Mouse (Mus musculus): ENCODE measurements around the gene Olfr9. TPM values are rescaled to one million over a fixed set of nuclear protein-coding genes. Genes with fewer than 3 reads are reported as not detected.
"Not testable (repeated sequence)": the region's sequence is repeated elsewhere in the genome, so short reads cannot be mapped to it uniquely, and the experiment has no call there.

Olfr9 gene
- total and polyA plus RNA-seq, 3 experiments: not detected

DNA sequence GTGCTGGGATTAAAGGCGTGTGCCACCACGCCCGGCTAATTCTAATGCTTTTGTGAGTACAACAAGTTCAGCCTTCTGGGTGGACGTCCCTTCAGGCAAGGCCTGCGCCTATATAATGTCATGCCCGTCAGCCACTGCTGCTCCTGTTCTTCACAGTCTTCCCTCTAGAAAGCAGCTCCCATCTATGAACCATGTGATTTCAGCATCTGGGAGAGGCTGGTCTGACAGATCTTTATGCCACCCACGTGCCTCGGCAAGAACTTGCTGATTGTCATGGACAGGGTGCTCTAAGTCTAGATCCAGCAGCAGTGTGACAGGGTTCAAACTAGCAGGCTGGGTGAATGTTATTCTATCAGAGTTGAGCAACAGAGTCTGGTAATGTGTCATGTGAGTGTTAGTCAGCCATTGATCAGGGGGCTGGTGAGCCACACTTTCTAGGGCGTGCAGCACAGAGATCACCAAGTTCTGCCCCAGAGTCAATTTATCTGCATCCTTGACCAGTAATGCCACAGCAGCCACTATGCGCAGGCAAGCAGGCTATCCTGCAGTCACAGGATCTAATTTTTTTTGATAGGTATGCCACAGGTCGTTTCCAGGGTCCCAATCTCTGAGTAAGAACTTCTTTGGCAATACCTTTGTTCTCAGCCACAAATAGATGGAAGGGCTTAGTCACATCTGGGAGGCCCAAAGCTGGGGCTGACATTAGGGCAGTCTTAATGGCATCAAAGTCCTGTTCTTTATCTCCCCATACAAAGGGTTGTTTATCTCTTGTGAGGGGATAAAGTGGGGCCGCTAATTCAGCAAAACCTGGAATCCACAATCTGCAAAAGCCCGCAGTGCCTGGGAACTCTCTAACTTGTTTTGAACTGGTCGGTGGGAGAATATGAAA lies 15.0 kb downstream of the Olfr9 start:
- dilution Hi-C loops (cut with MboI; ENCODE audit: extremely low pct_ligation_motif_present, extremely low pct_unique_long_range_greater_than_20kb, low sequenced_read_pairs): no loop called here
- Histone ChIP-seq H3K4me3 (replicated peaks in 1 of 3; ENCODE audit: low read depth in 2 of 3, low read length in 2 of 3, poor library complexity in 1 of 3) (no peak overlapping the region), H3K9me3 (replicated peaks; ENCODE audit: low read length) (no peaks in the 10 kb centered on the region), H3K27ac (ENCODE audit: insufficient read depth, low read depth) (no peak overlapping the region), H3K36me3 (replicated peaks in 1 of 2; ENCODE audit: control insufficient read depth in 1 of 2, insufficient read depth in 1 of 2, low read length in 1 of 2) (no peaks in the 10 kb centered on the region), H3K4me2 (ENCODE audit: insufficient read depth, low read depth, poor library complexity, severe bottlenecking) (no peak overlapping the region), H3K79me2 (replicated peaks; ENCODE audit: control insufficient read depth, extremely low read depth, insufficient read depth, poor library complexity, severe bottlenecking) (no peaks in the 10 kb centered on the region), H3K4me1 (ENCODE audit: control insufficient read depth in 1 of 2, insufficient read depth in 2 of 2) (peaks cover 0 to 6% of the 10 kb centered on the region in 2 experiments; a peak in 2 of 4 replicates), H3K9ac (ENCODE audit: insufficient read depth, low read depth) (no peak overlapping the region), H3K27me3 (replicated peaks) (no peaks in the 10 kb centered on the region)
- in situ Hi-C loops (cut with MboI; ENCODE audit: low pct_ligation_motif_present, low pct_unique_long_range_greater_than_20kb, low sequenced_read_pairs): no loop called here
- no peak for TF ChIP-seq POLR2AphosphoS2 (IDR thresholded peaks at IDR 0.05; ENCODE audit: low read depth, low read length)
- TF ChIP-seq MAX (IDR thresholded peaks at IDR 0.05; ENCODE audit: low read length): no peak
- no peak for TF ChIP-seq POLR2A (IDR thresholded peaks at IDR 0.05; ENCODE audit: low read depth, low read length)
- no peak for TF ChIP-seq SIN3A (IDR thresholded peaks at IDR 0.05; ENCODE audit: low read length)
- no peak for TF ChIP-seq ZMIZ1 (IDR thresholded peaks at IDR 0.05; ENCODE audit: low read depth, low read length)
- TF ChIP-seq NELFE (IDR thresholded peaks at IDR 0.05; ENCODE audit: low read depth, low read length): no peak
- TF ChIP-seq RAD21 (IDR thresholded peaks at IDR 0.05; ENCODE audit: low read depth, low read length): no peak
- no peak for TF ChIP-seq ETS1 (conservative IDR thresholded peaks at IDR 0.05; ENCODE audit: low read depth, low read length)
- TF ChIP-seq USF1 (IDR thresholded peaks at IDR 0.05; ENCODE audit: low read depth, low read length): no peak
- no peak for TF ChIP-seq PAX5 (IDR thresholded peaks at IDR 0.05; ENCODE audit: low read length)
- no peak for TF ChIP-seq TCF12 (IDR thresholded peaks at IDR 0.05; ENCODE audit: low read depth, low read length)
- TF ChIP-seq E2F4 (IDR thresholded peaks at IDR 0.05; ENCODE audit: insufficient replicate concordance, low read depth, low read length): no peak
- no peak for TF ChIP-seq ZNF384 (IDR thresholded peaks at IDR 0.05; ENCODE audit: low read depth, low read length)
- TF ChIP-seq BHLHE40 (IDR thresholded peaks at IDR 0.05; ENCODE audit: low read depth, low read length): no peak
- no peak for TF ChIP-seq JUN (IDR thresholded peaks at IDR 0.05; ENCODE audit: insufficient read depth, low read depth, low read length)
- no peak for TF ChIP-seq MEF2A (IDR thresholded peaks at IDR 0.05; ENCODE audit: borderline replicate concordance, low read depth, low read length)
- no peak for TF ChIP-seq NRF1 (IDR thresholded peaks at IDR 0.05; ENCODE audit: low read depth, low read length)
- TF ChIP-seq TBP (conservative IDR thresholded peaks at IDR 0.05; ENCODE audit: low read depth, low read length): no peak
- no peak for DNase-seq (ENCODE audit: extremely low read depth)

DNA sequence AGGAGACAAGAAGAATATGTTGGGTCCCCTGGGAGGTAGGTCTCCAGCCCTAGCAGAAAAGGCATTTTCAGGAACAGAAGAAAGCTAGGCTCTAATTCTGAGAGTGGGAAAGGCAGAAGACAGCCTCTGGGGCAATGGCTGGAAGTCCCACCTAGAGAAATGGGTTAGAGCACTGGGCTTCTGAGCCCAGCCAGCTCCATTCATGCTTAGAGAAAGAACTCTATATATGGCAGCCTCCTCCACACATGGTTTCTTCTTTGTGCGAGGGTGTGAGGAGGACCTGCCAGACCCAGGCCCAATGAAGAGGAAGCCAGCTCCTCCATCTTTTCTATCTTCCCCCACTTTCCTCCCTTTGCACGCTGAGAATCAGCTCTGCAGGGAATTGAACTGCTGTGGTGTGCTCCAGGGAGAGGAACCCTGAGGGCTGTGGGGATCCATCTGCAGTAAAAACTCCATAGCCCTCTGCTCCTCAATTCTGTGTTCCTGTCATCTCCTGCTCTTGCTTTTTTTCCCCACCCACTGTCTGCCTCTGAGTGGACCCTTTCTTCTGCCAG lies 21.1 kb downstream of the Olfr9 start, which contains the start of gene Olfr763:
Gene Olfr763 (plus strand): TSS at position 504 of the 554 bp plus-strand sequence.
- Histone ChIP-seq H3K27me3 (replicated peaks) (no peaks in the 10 kb centered on the region), H3K79me2 (replicated peaks; ENCODE audit: control insufficient read depth, extremely low read depth, insufficient read depth, poor library complexity, severe bottlenecking) (no peaks in the 10 kb centered on the region), H3K9ac (ENCODE audit: insufficient read depth, low read depth) (no peak within 1 kb of the TSS), H3K27ac (ENCODE audit: insufficient read depth, low read depth) (no peak within 1 kb of the TSS), H3K4me2 (ENCODE audit: insufficient read depth, low read depth, poor library complexity, severe bottlenecking) (no peak within 1 kb of the TSS), H3K4me3 (replicated peaks in 1 of 3; ENCODE audit: low read depth in 2 of 3, low read length in 2 of 3, poor library complexity in 1 of 3) (no peak within 1 kb of the TSS), H3K4me1 (ENCODE audit: control insufficient read depth in 1 of 2, insufficient read depth in 2 of 2) (peaks cover 0 to 8% of the 10 kb centered on the region in 2 experiments; a peak in 2 of 4 replicates), H3K9me3 (replicated peaks; ENCODE audit: low read length) (no peaks in the 10 kb centered on the region), H3K36me3 (replicated peaks in 1 of 2; ENCODE audit: control insufficient read depth in 1 of 2, insufficient read depth in 1 of 2, low read length in 1 of 2) (no peaks in the 10 kb centered on the region)
- dilution Hi-C loops (cut with MboI; ENCODE audit: extremely low pct_ligation_motif_present, extremely low pct_unique_long_range_greater_than_20kb, low sequenced_read_pairs) (no loop called here), in situ Hi-C loops (cut with MboI; ENCODE audit: low pct_ligation_motif_present, low pct_unique_long_range_greater_than_20kb, low sequenced_read_pairs) (no loop called here)
- no peak for DNase-seq (ENCODE audit: extremely low read depth)
- TF ChIP-seq HCFC1 (IDR thresholded peaks at IDR 0.05; ENCODE audit: low read depth, low read length) (no peak), MAX (IDR thresholded peaks at IDR 0.05; ENCODE audit: low read length) (no peak), ZMIZ1 (IDR thresholded peaks at IDR 0.05; ENCODE audit: low read depth, low read length) (no peak), TCF12 (IDR thresholded peaks at IDR 0.05; ENCODE audit: low read depth, low read length) (no peak), TBP (conservative IDR thresholded peaks at IDR 0.05; ENCODE audit: low read depth, low read length) (no peak), KAT2A (IDR thresholded peaks at IDR 0.05; ENCODE audit: insufficient replicate concordance, low read length) (no peak), SMC3 (IDR thresholded peaks at IDR 0.05; ENCODE audit: low read depth, low read length) (no peak), MXI1 (IDR thresholded peaks at IDR 0.05; ENCODE audit: low read depth, low read length) (no peak), USF1 (IDR thresholded peaks at IDR 0.05; ENCODE audit: low read depth, low read length) (no peak)

DNA sequence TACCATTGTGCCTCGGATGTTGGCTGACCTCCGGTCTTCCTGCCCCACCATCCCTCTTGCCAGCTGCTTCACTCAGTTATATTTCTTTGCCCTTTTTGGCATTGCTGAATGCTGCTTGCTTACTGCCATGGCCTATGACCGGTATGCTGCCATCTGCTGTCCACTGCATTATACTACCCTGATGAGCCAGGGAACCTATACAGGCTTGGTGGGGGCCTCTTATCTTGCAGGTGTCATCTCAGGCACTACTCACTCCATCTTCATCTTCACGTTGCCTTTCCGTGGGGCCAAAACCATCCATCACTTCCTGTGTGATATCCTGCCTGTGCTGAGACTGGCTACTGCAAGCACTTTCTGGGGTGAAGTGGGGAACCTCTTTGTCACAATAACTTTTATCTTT lies 22.3 kb downstream of the Olfr9 start:
- H3K9ac ChIP-seq (ENCODE audit: insufficient read depth, low read depth); DNase-seq (ENCODE audit: extremely low read depth); H3K9me3 ChIP-seq (replicated peaks; ENCODE audit: low read length); H3K36me3 ChIP-seq (replicated peaks in 1 of 2; ENCODE audit: control insufficient read depth in 1 of 2, insufficient read depth in 1 of 2, low read length in 1 of 2); H3K27me3 ChIP-seq (replicated peaks); H3K4me1 ChIP-seq (ENCODE audit: control insufficient read depth in 1 of 2, insufficient read depth in 2 of 2); H3K4me3 ChIP-seq (replicated peaks in 1 of 3; ENCODE audit: low read depth in 2 of 3, low read length in 2 of 3, poor library complexity in 1 of 3); in situ Hi-C loops (cut with MboI; ENCODE audit: low pct_ligation_motif_present, low pct_unique_long_range_greater_than_20kb, low sequenced_read_pairs); H3K79me2 ChIP-seq (replicated peaks; ENCODE audit: control insufficient read depth, extremely low read depth, insufficient read depth, poor library complexity, severe bottlenecking); H3K4me2 ChIP-seq (ENCODE audit: insufficient read depth, low read depth, poor library complexity, severe bottlenecking); dilution Hi-C loops (cut with MboI; ENCODE audit: extremely low pct_ligation_motif_present, extremely low pct_unique_long_range_greater_than_20kb, low sequenced_read_pairs); H3K27ac ChIP-seq (ENCODE audit: insufficient read depth, low read depth): not testable (repeated sequence)

Measured in CH12.LX (cell line).